Mouse (Mus musculus): ENCODE data around the gene Ikzf2. TPM values are rescaled to one million over a fixed set of nuclear protein-coding genes. Genes with fewer than 3 reads are reported as not detected.

Gene Ikzf2
- polyA plus RNA-seq, 1 experiment = 1.5 TPM

DNA sequence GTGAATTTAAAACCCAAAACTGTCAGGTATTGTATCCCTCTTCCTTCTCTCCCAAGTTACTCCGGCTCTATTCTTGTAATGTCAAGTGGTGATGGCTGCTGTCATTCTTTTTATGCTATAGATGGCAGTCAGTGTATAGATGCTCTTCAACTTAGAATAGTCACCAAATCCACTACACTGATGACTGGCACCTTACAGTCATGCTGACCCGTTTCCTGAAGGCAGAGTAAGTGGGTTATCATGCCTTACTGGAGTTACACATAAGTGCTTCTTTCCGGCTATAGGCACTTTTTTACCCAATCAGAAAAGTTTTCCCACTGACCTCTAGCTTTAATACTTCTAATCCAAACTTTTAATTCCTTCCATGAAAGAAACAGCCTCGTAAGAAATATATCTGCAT lies 6.5 kb downstream of the Ikzf2 start:
- TF ChIP-seq CTCF (IDR thresholded peaks at IDR 0.05; ENCODE audit: extremely low read depth, insufficient read depth, low read length) (no peak), POLR2A (IDR thresholded peaks at IDR 0.05; ENCODE audit: extremely low read depth, insufficient read depth, low read length) (no peak)

DNA sequence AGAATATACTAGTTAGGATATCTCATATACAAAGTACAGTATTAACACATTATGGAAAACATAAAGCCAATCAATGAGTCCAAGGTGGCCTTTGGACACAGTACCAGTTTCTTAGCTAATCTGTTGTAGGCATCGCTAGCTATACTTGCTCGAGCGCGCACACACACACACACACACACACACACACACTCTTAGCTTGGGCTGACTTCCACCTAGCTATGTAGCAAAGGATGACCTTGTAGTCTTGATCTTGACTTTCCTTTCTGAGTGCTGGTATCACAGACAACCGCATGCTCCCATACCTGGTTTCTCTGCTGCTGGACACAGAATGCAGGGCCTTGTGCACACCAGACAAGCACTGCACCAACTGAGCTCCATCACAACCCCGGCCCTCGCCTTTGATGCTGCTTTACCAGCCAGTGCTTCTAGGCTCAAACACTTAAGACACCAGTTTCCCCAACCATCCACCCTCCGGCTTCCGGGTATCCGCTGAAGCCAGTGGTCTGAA lies 17.1 kb downstream of the Ikzf2 start:
- H3K4me1 ChIP-seq (ENCODE audit: control insufficient read depth, insufficient read depth, low read length) = no peaks in the 10 kb centered on the region
- H3K4me3 ChIP-seq (ENCODE audit: insufficient read depth, low read length) = no peak overlapping the region
- no peak overlapping the region for H3K27ac ChIP-seq (ENCODE audit: insufficient read depth, low read length)
- TF ChIP-seq POLR2A (IDR thresholded peaks at IDR 0.05; ENCODE audit: extremely low read depth, insufficient read depth, low read length) (no peak), CTCF (IDR thresholded peaks at IDR 0.05; ENCODE audit: extremely low read depth, insufficient read depth, low read length) (no peak)

More for the DNA sequence above, 6.5 kb downstream of the Ikzf2 start:
- no peaks in the 10 kb centered on the region; the same call in 1 of the 2 replicates for H3K4me1 ChIP-seq (ENCODE audit: control insufficient read depth, insufficient read depth, low read length)
- H3K4me3 ChIP-seq (ENCODE audit: insufficient read depth, low read length) = no peak overlapping the region
- H3K27ac ChIP-seq (ENCODE audit: insufficient read depth, low read length) = no peak overlapping the region

GRCm38 (mm10) chr1:69667456-69667855 lies 19.6 kb downstream of the Ikzf2 start:
- TF ChIP-seq CTCF (IDR thresholded peaks at IDR 0.05; ENCODE audit: extremely low read depth, insufficient read depth, low read length) (no peak), POLR2A (IDR thresholded peaks at IDR 0.05; ENCODE audit: extremely low read depth, insufficient read depth, low read length) (no peak)
- H3K4me1 ChIP-seq (ENCODE audit: control insufficient read depth, insufficient read depth, low read length) = no peaks in the 10 kb centered on the region

GRCm38 (mm10) chr1:69659779-69660178 lies 27.3 kb downstream of the Ikzf2 start:
- no peak overlapping the region for H3K27ac ChIP-seq (ENCODE audit: insufficient read depth, low read length)
- no peaks in the 10 kb centered on the region for H3K4me1 ChIP-seq (ENCODE audit: control insufficient read depth, insufficient read depth, low read length)
- TF ChIP-seq POLR2A (IDR thresholded peaks at IDR 0.05; ENCODE audit: extremely low read depth, insufficient read depth, low read length) = no peak
- no peak for TF ChIP-seq CTCF (IDR thresholded peaks at IDR 0.05; ENCODE audit: extremely low read depth, insufficient read depth, low read length)
- no peak overlapping the region for H3K4me3 ChIP-seq (ENCODE audit: insufficient read depth, low read length)

More at GRCm38 (mm10) chr1:69667456-69667855, 19.6 kb downstream of the Ikzf2 start:
- Histone ChIP-seq H3K4me3 (ENCODE audit: insufficient read depth, low read length) (no peak overlapping the region), H3K27ac (ENCODE audit: insufficient read depth, low read length) (no peak overlapping the region)

DNA sequence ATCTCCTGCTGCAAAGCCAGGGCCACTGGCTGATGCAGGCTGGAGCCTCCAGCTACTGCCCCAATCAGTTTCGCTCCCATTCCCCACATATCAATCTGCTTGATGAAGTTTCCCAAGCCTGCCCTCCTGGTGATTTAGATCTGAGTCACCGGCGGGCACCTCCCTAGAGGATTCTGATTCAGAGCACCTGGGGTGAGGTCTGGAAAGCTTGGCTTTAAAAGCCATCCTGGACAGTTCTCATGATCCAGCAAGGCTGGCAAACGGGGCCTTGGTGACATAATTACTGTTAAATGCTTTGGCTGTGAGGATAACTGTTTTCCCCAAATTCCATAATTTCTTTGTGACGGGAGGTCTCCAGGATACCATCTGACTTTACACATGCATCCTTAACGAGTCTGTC lies 29.0 kb downstream of the Ikzf2 start:
- no peak overlapping the region for H3K4me3 ChIP-seq (ENCODE audit: insufficient read depth, low read length)
- TF ChIP-seq POLR2A (IDR thresholded peaks at IDR 0.05; ENCODE audit: extremely low read depth, insufficient read depth, low read length) (no peak), CTCF (IDR thresholded peaks at IDR 0.05; ENCODE audit: extremely low read depth, insufficient read depth, low read length) (no peak)
- no peak overlapping the region for H3K27ac ChIP-seq (ENCODE audit: insufficient read depth, low read length)
- no peaks in the 10 kb centered on the region for H3K4me1 ChIP-seq (ENCODE audit: control insufficient read depth, insufficient read depth, low read length)

- H3K27ac ChIP-seq (ENCODE audit: insufficient read depth, low read length) = no peak overlapping the region
- H3K4me3 ChIP-seq (ENCODE audit: insufficient read depth, low read length) = no peak overlapping the region
- TF ChIP-seq POLR2A (IDR thresholded peaks at IDR 0.05; ENCODE audit: extremely low read depth, insufficient read depth, low read length) (no peak), CTCF (IDR thresholded peaks at IDR 0.05; ENCODE audit: extremely low read depth, insufficient read depth, low read length) (no peak)
- H3K4me1 ChIP-seq (ENCODE audit: control insufficient read depth, insufficient read depth, low read length) = no peaks in the 10 kb centered on the region
Observed at GRCm38 (mm10) chr1:69657455-69657854, 29.6 kb downstream of the Ikzf2 start.

- Histone ChIP-seq H3K4me1 (ENCODE audit: control insufficient read depth, insufficient read depth, low read length) (no peaks in the 10 kb centered on the region), H3K27ac (ENCODE audit: insufficient read depth, low read length) (no peak overlapping the region; the same call in 1 of the 2 replicates), H3K4me3 (ENCODE audit: insufficient read depth, low read length) (no peak overlapping the region)
- TF ChIP-seq POLR2A (IDR thresholded peaks at IDR 0.05; ENCODE audit: extremely low read depth, insufficient read depth, low read length) = no peak
- no peak for TF ChIP-seq CTCF (IDR thresholded peaks at IDR 0.05; ENCODE audit: extremely low read depth, insufficient read depth, low read length)
Observed at GRCm38 (mm10) chr1:69656929-69657328, 30.1 kb downstream of the Ikzf2 start.

- H3K4me3 ChIP-seq (ENCODE audit: insufficient read depth, low read length) = no peak overlapping the region
- no peak overlapping the region for H3K27ac ChIP-seq (ENCODE audit: insufficient read depth, low read length)
- no peaks in the 10 kb centered on the region for H3K4me1 ChIP-seq (ENCODE audit: control insufficient read depth, insufficient read depth, low read length)
- TF ChIP-seq CTCF (IDR thresholded peaks at IDR 0.05; ENCODE audit: extremely low read depth, insufficient read depth, low read length) = no peak
- no peak for TF ChIP-seq POLR2A (IDR thresholded peaks at IDR 0.05; ENCODE audit: extremely low read depth, insufficient read depth, low read length)
Observed at GRCm38 (mm10) chr1:69656047-69656782, 30.8 kb downstream of the Ikzf2 start.

- Histone ChIP-seq H3K4me1 (ENCODE audit: control insufficient read depth, insufficient read depth, low read length) (no peaks in the 10 kb centered on the region), H3K27ac (ENCODE audit: insufficient read depth, low read length) (no peak overlapping the region), H3K4me3 (ENCODE audit: insufficient read depth, low read length) (no peak overlapping the region)
- TF ChIP-seq CTCF (IDR thresholded peaks at IDR 0.05; ENCODE audit: extremely low read depth, insufficient read depth, low read length) (no peak), POLR2A (IDR thresholded peaks at IDR 0.05; ENCODE audit: extremely low read depth, insufficient read depth, low read length) (no peak)
Observed at GRCm38 (mm10) chr1:69655368-69655767, 31.7 kb downstream of the Ikzf2 start.

DNA sequence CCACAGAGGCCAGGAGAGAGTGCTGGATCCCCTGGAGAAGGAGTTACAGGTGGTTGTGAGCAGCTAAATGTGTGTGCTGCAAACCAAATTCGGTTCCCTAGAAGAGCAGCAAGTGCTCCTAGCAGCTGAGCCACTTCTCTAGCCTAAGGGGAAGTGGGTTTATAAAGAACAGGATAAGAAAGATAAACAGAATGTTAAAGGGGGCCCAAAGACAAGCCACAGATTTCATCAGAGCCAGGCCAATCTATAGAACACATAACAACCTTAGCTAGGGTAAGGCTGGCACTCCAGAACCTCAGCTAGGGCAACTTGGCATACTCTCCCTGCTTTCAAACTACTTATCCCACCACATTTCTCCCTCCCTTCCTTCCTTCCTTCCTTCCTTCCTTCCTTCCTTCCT lies 32.1 kb downstream of the Ikzf2 start:
- TF ChIP-seq POLR2A (IDR thresholded peaks at IDR 0.05; ENCODE audit: extremely low read depth, insufficient read depth, low read length) (no peak), CTCF (IDR thresholded peaks at IDR 0.05; ENCODE audit: extremely low read depth, insufficient read depth, low read length) (no peak)
- Histone ChIP-seq H3K27ac (ENCODE audit: insufficient read depth, low read length) (no peak overlapping the region), H3K4me3 (ENCODE audit: insufficient read depth, low read length) (no peak overlapping the region)

More for the DNA sequence above, 32.1 kb downstream of the Ikzf2 start:
- H3K4me1 ChIP-seq (ENCODE audit: control insufficient read depth, insufficient read depth, low read length) = no peaks in the 10 kb centered on the region
